Mouse (Mus musculus): ENCODE measurements around the gene Trim2.

Trim2 gene

GRCm38 (mm10) chr3:84180304-84180703, 126.4 kb downstream of the Trim2 start:
- no peak for DNase-seq

- no peak for DNase-seq
Measured at GRCm38 (mm10) chr3:84177834-84178233, 128.8 kb downstream of the Trim2 start.

- peak; percentile 83 to 86 for DNase-seq
Measured at GRCm38 (mm10) chr3:84175337-84176315, 131.1 kb downstream of the Trim2 start.

- no peak for DNase-seq
Measured at GRCm38 (mm10) chr3:84173581-84174154, 133.0 kb downstream of the Trim2 start, which contains the start of gene Gm6525. Gene Gm6525, plus strand, starts transcription at chr3:84174104.

DNA sequence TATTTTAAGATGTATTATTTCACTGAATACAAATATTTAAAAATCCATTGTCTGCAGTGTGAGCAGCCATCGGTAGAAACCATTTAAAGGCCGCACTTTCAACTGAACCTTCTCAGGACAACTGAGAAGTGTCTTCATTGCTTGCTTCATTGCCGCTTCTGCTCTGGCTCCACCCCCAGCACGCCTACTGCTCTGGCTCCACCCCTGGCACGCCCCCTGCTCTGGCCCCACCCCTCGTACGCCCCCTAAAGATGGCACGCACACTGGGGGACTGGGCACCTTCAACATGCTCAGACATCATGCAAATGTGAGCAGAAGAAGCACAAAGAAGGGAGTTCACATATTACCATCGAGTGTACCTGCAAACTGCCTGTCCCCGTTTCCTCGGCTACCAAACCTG, 134.3 kb downstream of the Trim2 start:
- no peak for DNase-seq

DNA sequence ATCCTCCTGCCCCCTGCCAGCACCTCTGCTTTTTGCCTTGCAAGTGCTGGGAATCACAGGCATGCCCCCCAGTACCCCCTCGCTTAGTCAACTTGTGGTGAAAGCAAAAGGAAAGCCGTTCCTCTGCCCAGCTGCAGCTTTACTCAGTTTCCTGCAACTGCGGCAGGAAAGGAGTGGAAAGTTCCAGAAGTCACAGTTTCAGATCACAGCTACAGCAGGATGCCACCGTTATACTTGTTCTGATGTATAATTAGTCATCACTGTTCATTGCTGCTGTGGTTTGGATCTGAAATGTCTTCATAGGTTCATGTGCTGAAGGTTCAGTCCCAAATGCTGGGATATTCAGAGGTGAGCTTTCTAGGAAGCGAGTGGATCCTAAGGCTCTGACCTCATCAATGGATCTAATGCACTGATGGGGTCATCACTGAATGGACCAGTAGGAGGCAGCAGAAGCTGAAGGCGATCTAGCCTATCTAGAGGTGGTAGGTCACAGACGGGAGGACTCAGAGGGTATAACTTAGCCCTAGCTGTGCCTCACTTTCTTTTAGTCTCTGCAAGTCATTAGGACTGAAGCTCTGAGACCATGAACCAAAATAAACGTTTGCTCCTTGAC, 137.2 kb downstream of the Trim2 start:
- no peak for DNase-seq

GRCm38 (mm10) chr3:84168943-84169342, 137.7 kb downstream of the Trim2 start:
- no peak for DNase-seq

DNA sequence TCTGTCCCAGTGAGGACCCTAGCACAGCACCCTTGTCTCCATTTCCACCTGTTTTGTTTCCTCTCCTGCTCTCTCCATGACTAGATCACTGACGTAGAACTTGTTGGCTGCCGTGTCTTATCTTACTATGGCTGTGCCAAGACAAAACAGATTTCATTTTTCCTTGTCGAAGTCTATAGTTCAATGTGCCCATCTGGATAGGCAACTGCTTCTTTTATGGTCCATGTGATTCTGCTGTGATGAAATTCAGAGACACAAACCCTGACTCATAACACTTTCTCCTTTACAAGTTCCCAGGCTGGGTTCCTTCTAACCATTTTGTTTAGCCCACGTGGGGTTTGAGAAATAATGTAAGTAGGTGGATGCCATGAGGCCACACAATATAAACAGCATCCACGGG, 140.6 kb downstream of the Trim2 start:
- DNase-seq = no peak

DNA sequence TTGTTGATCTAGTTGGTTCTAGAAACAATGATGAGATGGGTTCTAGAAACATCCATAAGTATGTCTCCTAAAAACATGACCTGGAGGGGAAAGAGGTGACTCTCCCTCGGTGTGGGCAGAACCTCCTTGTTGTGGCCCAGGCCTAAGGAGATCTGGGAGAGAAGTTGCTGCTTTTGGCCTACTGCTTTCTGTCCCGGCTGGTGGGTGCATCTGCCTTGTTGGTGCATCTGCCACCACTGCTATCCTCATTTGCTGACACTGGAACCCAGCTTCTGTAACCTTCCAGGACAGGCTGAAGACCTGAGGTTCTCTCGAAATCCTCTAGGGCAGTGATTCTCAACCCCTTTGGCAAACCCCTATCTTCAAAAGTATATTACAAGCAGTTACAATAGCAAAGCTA, 141.3 kb downstream of the Trim2 start:
- no peak for DNase-seq

- DNase-seq = no peak
Measured at GRCm38 (mm10) chr3:84157559-84158350, 148.9 kb downstream of the Trim2 start.

- DNase-seq = no peak
Measured at GRCm38 (mm10) chr3:84157011-84157410, 149.7 kb downstream of the Trim2 start.

GRCm38 (mm10) chr3:84156105-84156504, 150.6 kb downstream of the Trim2 start:
- no peak for DNase-seq

DNA sequence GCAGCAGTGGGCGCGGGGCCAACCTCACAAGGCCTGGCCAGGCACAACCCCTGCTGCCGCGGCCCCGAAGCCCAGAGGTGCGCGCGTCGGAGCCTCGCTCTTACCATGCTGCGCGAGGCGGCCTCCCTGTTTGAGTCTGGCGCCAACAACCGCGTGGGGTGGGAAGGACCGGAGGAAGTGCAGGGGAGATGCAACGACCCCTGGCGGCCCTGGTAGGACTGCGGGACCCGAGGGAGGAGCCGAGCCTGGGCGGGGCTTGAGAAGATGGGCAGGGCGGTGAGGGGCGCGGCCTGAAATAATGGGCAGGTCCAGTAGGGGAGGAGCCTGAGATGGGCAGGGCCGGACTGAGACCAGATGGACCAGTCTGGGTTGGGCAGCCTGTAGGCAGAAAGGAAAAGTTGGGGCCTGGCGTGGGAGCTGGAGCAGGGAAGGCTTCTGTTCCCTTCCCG, 151.1 kb downstream of the Trim2 start, which contains the start of gene Mnd1:
Gene Mnd1 (minus strand): TSS at position 229 of the 449 bp plus-strand sequence.
- DNase-seq = peak; percentile 95

- DNase-seq = no peak
Measured at GRCm38 (mm10) chr3:84155146-84155545, 151.5 kb downstream of the Trim2 start.

DNA sequence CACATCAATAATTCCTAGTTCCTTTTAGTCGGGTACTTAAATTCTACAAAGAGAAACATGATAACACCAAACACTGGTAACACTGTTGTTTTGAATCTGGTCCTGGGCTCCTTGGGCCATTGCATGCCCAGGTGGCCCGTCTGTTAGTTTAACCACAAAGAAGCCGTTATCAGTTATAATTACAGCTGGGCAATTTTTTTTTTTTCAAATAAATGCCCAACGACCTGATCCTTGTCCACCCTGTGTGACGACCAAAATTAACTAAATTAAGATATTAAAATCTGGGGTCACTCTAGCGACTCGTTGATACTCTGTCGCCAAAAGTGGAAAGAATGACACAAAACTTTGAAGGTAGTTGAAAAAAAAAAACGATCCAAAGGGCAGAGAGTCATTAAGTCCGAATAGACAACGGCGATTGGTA, 151.9 kb downstream of the Trim2 start:
- no peak for DNase-seq

- no peak for DNase-seq
Measured at GRCm38 (mm10) chr3:84149831-84150230, 156.8 kb downstream of the Trim2 start.

- DNase-seq = no peak
Measured at GRCm38 (mm10) chr3:84140947-84141346, 165.7 kb downstream of the Trim2 start.

DNA sequence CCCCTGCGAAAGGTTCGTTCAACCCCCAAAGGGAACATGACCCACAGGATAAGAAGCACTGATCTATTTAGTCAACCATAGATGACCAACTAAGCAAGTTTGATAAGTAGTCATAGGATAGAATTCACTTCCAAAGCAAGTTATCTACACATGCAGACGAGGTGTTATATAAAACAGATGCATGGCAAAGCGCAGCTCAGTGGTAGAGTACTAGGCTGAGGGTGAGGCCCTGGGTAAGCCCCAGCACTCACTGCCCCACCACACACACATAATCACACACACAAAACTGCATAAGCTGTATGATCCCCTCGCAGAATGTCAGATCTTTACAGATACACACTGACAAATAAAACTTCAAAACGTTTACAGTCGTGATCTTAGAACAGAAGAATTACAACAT, 170.2 kb downstream of the Trim2 start:
- no peak for DNase-seq

DNA sequence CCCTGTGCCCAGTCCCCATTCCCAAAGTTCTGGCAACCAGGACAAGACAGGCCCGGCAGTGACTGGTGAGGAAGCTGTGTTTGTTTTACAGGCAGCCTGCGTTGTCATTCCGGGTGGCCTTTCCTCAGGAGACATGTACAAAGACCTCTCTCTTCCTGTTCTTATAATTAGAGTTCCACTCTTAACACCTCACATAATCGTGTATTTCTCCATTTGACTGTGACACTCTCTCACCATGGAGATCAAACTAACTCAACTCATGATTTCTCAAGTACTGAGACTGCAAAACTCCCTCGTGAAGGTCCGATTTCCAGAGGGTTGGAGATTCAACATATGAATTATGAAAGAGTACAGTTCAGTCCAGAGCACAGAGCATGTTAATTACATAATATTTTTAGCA, 170.7 kb downstream of the Trim2 start:
- no peak for DNase-seq

DNA sequence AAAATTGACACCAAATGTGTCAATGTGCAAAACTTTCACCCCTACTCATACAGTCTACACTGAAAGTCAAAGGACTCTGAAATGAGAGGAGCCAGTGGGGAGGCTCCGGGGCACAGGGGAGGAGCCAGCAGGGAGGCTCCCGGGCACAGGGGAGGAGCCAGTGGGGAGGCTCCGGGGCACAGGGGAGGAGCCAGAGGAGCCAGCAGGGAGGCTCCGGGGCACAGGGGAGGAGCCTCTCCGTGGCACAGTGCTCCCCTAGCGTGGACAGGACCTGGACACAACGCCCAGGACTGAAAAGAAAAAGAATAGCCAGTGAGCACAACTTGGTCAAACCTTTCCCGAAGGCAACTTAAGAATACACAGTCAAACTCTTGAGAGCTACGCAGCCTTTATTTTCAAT, 171.3 kb downstream of the Trim2 start:
- DNase-seq = no peak

- DNase-seq = no peak
Measured at GRCm38 (mm10) chr3:84131369-84131768, 175.3 kb downstream of the Trim2 start.

- DNase-seq = no peak
Measured at GRCm38 (mm10) chr3:84130776-84131175, 175.9 kb downstream of the Trim2 start.
